Mouse (Mus musculus): ENCODE data around the gene Olfr1033. TPM values are rescaled to one million over a fixed set of nuclear protein-coding genes. Genes with fewer than 3 reads are reported as not detected.
"Not testable (repeated sequence)": the region's sequence is repeated elsewhere in the genome, so short reads cannot be mapped to it uniquely, and the experiment has no call there.

The Olfr1033 gene
- 0.69 TPM in 2 replicates for polyA plus RNA-seq (2015; fragmentation: Nextera tagmentation; extraction: Ambion mirVana)

GRCm38 (mm10) chr2:86020406-86020805 lies at the start of gene Olfr1033:
TSS of gene Olfr1033 (plus strand) at chr2:86020633.
- ATAC-seq; H3K27ac ChIP-seq (ENCODE audit: low read depth, low read length); H3K4me1 ChIP-seq (ENCODE audit: control insufficient read depth, insufficient read depth, low read depth, low read length); H3K36me3 ChIP-seq (ENCODE audit: control insufficient read depth, insufficient read depth, low read length); H3K9me3 ChIP-seq (ENCODE audit: control insufficient read depth, low read length); H3K27me3 ChIP-seq (replicated peaks; ENCODE audit: control insufficient read depth, insufficient read depth, low read length): not testable (repeated sequence)
- H3K4me2 ChIP-seq (ENCODE audit: low read length): peak within 1 kb of the TSS; percentile 55
- WGBS: 7% methylated on average over 10 of the region's 11 CpGs
- H3K9ac ChIP-seq (ENCODE audit: low read depth, low read length): peak within 1 kb of the TSS; percentile 56
- H3K4me3 ChIP-seq (ENCODE audit: low read length): peak within 1 kb of the TSS; percentile 42

- WGBS: 87% methylated on average over 2 of the region's 2 CpGs
- no peak within 1 kb of the TSS for H3K4me3 ChIP-seq (ENCODE audit: low read length)
- no peaks in the 10 kb centered on the region for H3K9me3 ChIP-seq (ENCODE audit: control insufficient read depth, low read length)
- no peak within 1 kb of the TSS for H3K4me2 ChIP-seq (ENCODE audit: low read length)
- no peaks in the 10 kb centered on the region for H3K4me1 ChIP-seq (ENCODE audit: control insufficient read depth, insufficient read depth, low read depth, low read length)
- no peak within 1 kb of the TSS for H3K27ac ChIP-seq (ENCODE audit: low read depth, low read length)
- H3K9ac ChIP-seq (ENCODE audit: low read depth, low read length): no peak within 1 kb of the TSS
- H3K27me3 ChIP-seq (replicated peaks; ENCODE audit: control insufficient read depth, insufficient read depth, low read length): no peaks in the 10 kb centered on the region
- no peaks in the 10 kb centered on the region for H3K36me3 ChIP-seq (ENCODE audit: control insufficient read depth, insufficient read depth, low read length)
- no peak for ATAC-seq
These were observed 46.8 kb upstream of the Olfr1033 start, which contains the start of gene Olfr1029 for GRCm38 (mm10) chr2:85973595-85973994. TSS of gene Olfr1029 (plus strand) at chr2:85973895.

GRCm38 (mm10) chr2:85978976-85979375 lies 41.5 kb upstream of the Olfr1033 start, which contains the start of gene Olfr1030:
TSS of gene Olfr1030 (plus strand) at chr2:85979276.
- Histone ChIP-seq H3K27ac (ENCODE audit: low read depth, low read length) (no peak within 1 kb of the TSS), H3K4me3 (ENCODE audit: low read length) (no peak within 1 kb of the TSS), H3K9me3 (ENCODE audit: control insufficient read depth, low read length) (no peaks in the 10 kb centered on the region), H3K4me1 (ENCODE audit: control insufficient read depth, insufficient read depth, low read depth, low read length) (no peaks in the 10 kb centered on the region), H3K27me3 (replicated peaks; ENCODE audit: control insufficient read depth, insufficient read depth, low read length) (no peaks in the 10 kb centered on the region), H3K4me2 (ENCODE audit: low read length) (no peak within 1 kb of the TSS), H3K36me3 (ENCODE audit: control insufficient read depth, insufficient read depth, low read length) (no peaks in the 10 kb centered on the region), H3K9ac (ENCODE audit: low read depth, low read length) (no peak within 1 kb of the TSS)
- no peak for ATAC-seq
- WGBS: 76% methylated on average over 1 of the region's 1 CpGs

- WGBS: 64% methylated on average over 3 of the region's 3 CpGs
- H3K36me3 ChIP-seq (ENCODE audit: control insufficient read depth, insufficient read depth, low read length): no peaks in the 10 kb centered on the region
- H3K9me3 ChIP-seq (ENCODE audit: control insufficient read depth, low read length): no peaks in the 10 kb centered on the region
- no peak within 1 kb of the TSS for H3K4me3 ChIP-seq (ENCODE audit: low read length)
- H3K4me2 ChIP-seq (ENCODE audit: low read length): no peak within 1 kb of the TSS
- no peaks in the 10 kb centered on the region for H3K27me3 ChIP-seq (replicated peaks; ENCODE audit: control insufficient read depth, insufficient read depth, low read length)
- H3K27ac ChIP-seq (ENCODE audit: low read depth, low read length): no peak within 1 kb of the TSS
- H3K9ac ChIP-seq (ENCODE audit: low read depth, low read length): no peak within 1 kb of the TSS
- no peaks in the 10 kb centered on the region for H3K4me1 ChIP-seq (ENCODE audit: control insufficient read depth, insufficient read depth, low read depth, low read length)
- ATAC-seq: no peak
These were observed 30.4 kb upstream of the Olfr1033 start, which contains the start of gene Olfr1031 for GRCm38 (mm10) chr2:85990004-85990403. TSS of gene Olfr1031 (plus strand) at chr2:85990304.

- Histone ChIP-seq H3K9ac (ENCODE audit: low read depth, low read length) (no peak within 1 kb of the TSS), H3K4me1 (ENCODE audit: control insufficient read depth, insufficient read depth, low read depth, low read length) (no peaks in the 10 kb centered on the region), H3K9me3 (ENCODE audit: control insufficient read depth, low read length) (no peaks in the 10 kb centered on the region), H3K27me3 (replicated peaks; ENCODE audit: control insufficient read depth, insufficient read depth, low read length) (no peaks in the 10 kb centered on the region), H3K4me3 (ENCODE audit: low read length) (no peak within 1 kb of the TSS), H3K4me2 (ENCODE audit: low read length) (no peak within 1 kb of the TSS), H3K27ac (ENCODE audit: low read depth, low read length) (no peak within 1 kb of the TSS), H3K36me3 (ENCODE audit: control insufficient read depth, insufficient read depth, low read length) (no peaks in the 10 kb centered on the region)
- WGBS: 88% methylated on average over 7 of the region's 7 CpGs
- no peak for ATAC-seq
These were observed 15.2 kb upstream of the Olfr1033 start, which contains the start of gene Olfr1032 for GRCm38 (mm10) chr2:86005240-86005639. TSS of gene Olfr1032 (plus strand) at chr2:86005540.

GRCm38 (mm10) chr2:86021518-86021917 lies 1.1 kb downstream of the Olfr1033 start:
- not testable (repeated sequence) for H3K9ac ChIP-seq (ENCODE audit: low read depth, low read length); H3K27me3 ChIP-seq (replicated peaks; ENCODE audit: control insufficient read depth, insufficient read depth, low read length); H3K27ac ChIP-seq (ENCODE audit: low read depth, low read length); H3K36me3 ChIP-seq (ENCODE audit: control insufficient read depth, insufficient read depth, low read length); H3K9me3 ChIP-seq (ENCODE audit: control insufficient read depth, low read length); H3K4me2 ChIP-seq (ENCODE audit: low read length); H3K4me1 ChIP-seq (ENCODE audit: control insufficient read depth, insufficient read depth, low read depth, low read length); ATAC-seq; H3K4me3 ChIP-seq (ENCODE audit: low read length)
- 58% methylated on average over 3 of the region's 9 CpGs for WGBS

- Histone ChIP-seq H3K4me2 (ENCODE audit: low read length) (no peak within 1 kb of the TSS), H3K9ac (ENCODE audit: low read depth, low read length) (no peak within 1 kb of the TSS), H3K27ac (ENCODE audit: low read depth, low read length) (no peak within 1 kb of the TSS), H3K9me3 (ENCODE audit: control insufficient read depth, low read length) (no peaks in the 10 kb centered on the region), H3K4me3 (ENCODE audit: low read length) (no peak within 1 kb of the TSS), H3K36me3 (ENCODE audit: control insufficient read depth, insufficient read depth, low read length) (no peaks in the 10 kb centered on the region), H3K27me3 (replicated peaks; ENCODE audit: control insufficient read depth, insufficient read depth, low read length) (no peaks in the 10 kb centered on the region), H3K4me1 (ENCODE audit: control insufficient read depth, insufficient read depth, low read depth, low read length) (no peaks in the 10 kb centered on the region)
- no peak for ATAC-seq
These were observed 25.1 kb downstream of the Olfr1033 start, which contains the start of gene Olfr1034 for GRCm38 (mm10) chr2:86045561-86045960. TSS of gene Olfr1034 (plus strand) at chr2:86045861.

- not testable (repeated sequence) for H3K9me3 ChIP-seq (ENCODE audit: control insufficient read depth, low read length); H3K9ac ChIP-seq (ENCODE audit: low read depth, low read length); H3K27ac ChIP-seq (ENCODE audit: low read depth, low read length); H3K27me3 ChIP-seq (replicated peaks; ENCODE audit: control insufficient read depth, insufficient read depth, low read length); H3K36me3 ChIP-seq (ENCODE audit: control insufficient read depth, insufficient read depth, low read length); H3K4me3 ChIP-seq (ENCODE audit: low read length); H3K4me1 ChIP-seq (ENCODE audit: control insufficient read depth, insufficient read depth, low read depth, low read length); H3K4me2 ChIP-seq (ENCODE audit: low read length); ATAC-seq
These were observed 30.3 kb downstream of the Olfr1033 start for GRCm38 (mm10) chr2:86050777-86051176.

GRCm38 (mm10) chr2:86063766-86064165 lies 43.3 kb downstream of the Olfr1033 start:
- not testable (repeated sequence) for H3K36me3 ChIP-seq (ENCODE audit: control insufficient read depth, insufficient read depth, low read length); H3K9ac ChIP-seq (ENCODE audit: low read depth, low read length); H3K4me1 ChIP-seq (ENCODE audit: control insufficient read depth, insufficient read depth, low read depth, low read length); H3K27ac ChIP-seq (ENCODE audit: low read depth, low read length); H3K9me3 ChIP-seq (ENCODE audit: control insufficient read depth, low read length); H3K4me3 ChIP-seq (ENCODE audit: low read length); H3K27me3 ChIP-seq (replicated peaks; ENCODE audit: control insufficient read depth, insufficient read depth, low read length); ATAC-seq; H3K4me2 ChIP-seq (ENCODE audit: low read length)
- WGBS: 98% methylated on average over 2 of the region's 2 CpGs

- Histone ChIP-seq H3K27me3 (replicated peaks; ENCODE audit: control insufficient read depth, insufficient read depth, low read length) (no peaks in the 10 kb centered on the region), H3K4me1 (ENCODE audit: control insufficient read depth, insufficient read depth, low read depth, low read length) (no peaks in the 10 kb centered on the region), H3K36me3 (ENCODE audit: control insufficient read depth, insufficient read depth, low read length) (no peaks in the 10 kb centered on the region), H3K9me3 (ENCODE audit: control insufficient read depth, low read length) (no peaks in the 10 kb centered on the region), H3K4me2 (ENCODE audit: low read length) (no peak overlapping the region), H3K9ac (ENCODE audit: low read depth, low read length) (no peak overlapping the region), H3K4me3 (ENCODE audit: low read length) (no peak overlapping the region), H3K27ac (ENCODE audit: low read depth, low read length) (no peak overlapping the region)
- WGBS: 93% methylated on average over 8 of the region's 8 CpGs
- ATAC-seq: no peak
These were observed 49.8 kb downstream of the Olfr1033 start for GRCm38 (mm10) chr2:86070189-86070588.

All from hindbrain, embryonic 16.5 days (tissue).